Mouse (Mus musculus) left cerebral cortex, adult 9 months (tissue): ENCODE results near the gene Thoc6.

Experiments
- DNase-seq, 2 experiments: peaks; one replicate each; pipeline ENCODE4 v3.0.0; 2022; ENCODE audit warnings: low spot score in 2 of 2

Thoc6 gene

DNA sequence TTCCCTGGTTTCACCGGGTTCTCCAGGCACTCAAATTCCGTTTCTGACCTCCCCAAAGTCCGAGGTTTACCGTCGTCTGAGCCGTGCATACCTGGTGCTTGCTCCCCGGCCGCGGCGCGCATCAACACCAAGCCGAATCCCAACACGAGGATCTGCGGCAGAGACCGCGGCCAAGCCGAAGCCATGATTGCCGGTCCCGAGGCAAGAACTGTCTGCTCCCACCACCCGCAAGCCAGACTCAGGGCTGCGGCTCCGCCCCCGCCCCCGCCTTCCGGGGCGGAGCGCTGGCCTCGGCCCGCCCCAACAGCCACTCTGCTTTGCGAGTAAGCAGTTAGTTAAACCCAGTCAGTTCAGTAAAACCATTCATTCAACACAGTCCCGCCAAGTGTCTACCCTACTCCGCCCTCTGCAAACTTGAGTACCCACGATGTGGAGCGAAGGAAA is 3.6 kb upstream of the Thoc6 start, which contains the start of gene Tnfrsf12a:
Gene Tnfrsf12a (minus strand): TSS at position 233 of the 444 bp plus-strand sequence.
- peak in 1 of 2 experiments; percentile 72 for DNase-seq

- DNase-seq, result no peak
Observed at GRCm38 (mm10) chr17:23676473-23677031, 2.9 kb upstream of the Thoc6 start.

- no peak for DNase-seq
Observed at GRCm38 (mm10) chr17:23675564-23676281, 2.0 kb upstream of the Thoc6 start.

DNA sequence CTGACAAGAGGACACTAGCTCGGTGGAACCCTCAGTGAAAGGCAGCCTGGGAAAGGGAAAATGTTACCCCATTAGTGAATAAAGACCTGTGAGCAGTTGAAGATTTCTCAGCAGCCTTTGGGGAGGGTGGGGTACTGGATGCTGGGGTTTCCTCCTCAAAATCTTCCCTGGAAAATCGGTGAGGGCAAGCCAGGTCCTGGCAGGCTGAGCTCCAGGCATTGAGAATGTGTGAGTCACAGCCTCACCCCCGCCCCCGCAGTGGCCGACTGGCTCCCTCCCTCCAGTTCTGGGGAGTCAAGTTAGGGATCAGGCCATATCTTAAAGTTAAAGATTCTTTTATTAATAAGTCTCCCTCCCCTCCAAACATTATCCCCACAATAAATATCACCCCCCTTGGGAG is 1.4 kb upstream of the Thoc6 start:
- DNase-seq, result no peak

GRCm38 (mm10) chr17:23674271-23674952 is 730 bp upstream of the Thoc6 start:
- no peak for DNase-seq

GRCm38 (mm10) chr17:23672761-23673160 is 921 bp downstream of the Thoc6 start:
- no peak for DNase-seq

DNA sequence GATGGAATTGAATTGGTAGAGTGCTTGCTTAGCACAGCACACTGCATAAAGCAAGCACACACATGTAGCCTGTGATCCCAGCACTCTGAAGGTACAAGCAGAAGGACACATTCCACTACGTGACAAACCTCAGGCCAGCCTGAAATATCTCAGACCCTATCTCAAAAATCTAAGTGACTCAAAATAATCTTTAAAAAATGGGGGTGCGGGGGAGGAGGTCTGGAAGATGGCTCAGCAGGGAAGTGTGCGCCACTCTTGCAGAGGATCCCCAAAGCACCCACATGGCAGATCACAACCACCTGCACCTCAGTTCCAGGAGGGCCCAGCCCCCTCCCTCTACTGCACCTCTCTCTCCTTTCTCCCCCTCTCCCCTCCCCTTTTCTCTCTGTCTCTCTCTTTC is 2.2 kb downstream of the Thoc6 start:
- DNase-seq, result no peak

- no peak for DNase-seq
Observed at GRCm38 (mm10) chr17:23670516-23671074, 3.1 kb downstream of the Thoc6 start.

DNA sequence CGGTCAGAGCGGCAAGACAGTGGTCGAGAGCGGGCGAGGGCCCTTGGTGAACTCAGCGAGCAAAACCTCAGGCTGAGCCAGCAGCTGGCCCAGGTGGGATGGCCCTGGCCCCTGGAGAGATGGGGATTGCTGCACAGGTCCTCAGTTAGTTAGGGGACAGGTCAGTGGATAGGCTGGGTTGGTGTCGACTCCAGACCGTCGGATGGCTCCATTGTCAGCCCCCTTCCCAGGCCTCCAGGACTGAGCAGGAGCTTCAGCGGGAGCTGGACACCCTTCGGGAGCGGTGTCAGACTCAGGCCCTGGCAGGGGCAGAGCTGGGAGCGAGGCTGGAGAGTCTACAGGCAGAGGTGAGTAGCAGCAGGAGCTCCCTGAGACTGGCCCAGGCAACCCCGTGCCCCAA is 8.2 kb downstream of the Thoc6 start:
- no peak for DNase-seq

DNA sequence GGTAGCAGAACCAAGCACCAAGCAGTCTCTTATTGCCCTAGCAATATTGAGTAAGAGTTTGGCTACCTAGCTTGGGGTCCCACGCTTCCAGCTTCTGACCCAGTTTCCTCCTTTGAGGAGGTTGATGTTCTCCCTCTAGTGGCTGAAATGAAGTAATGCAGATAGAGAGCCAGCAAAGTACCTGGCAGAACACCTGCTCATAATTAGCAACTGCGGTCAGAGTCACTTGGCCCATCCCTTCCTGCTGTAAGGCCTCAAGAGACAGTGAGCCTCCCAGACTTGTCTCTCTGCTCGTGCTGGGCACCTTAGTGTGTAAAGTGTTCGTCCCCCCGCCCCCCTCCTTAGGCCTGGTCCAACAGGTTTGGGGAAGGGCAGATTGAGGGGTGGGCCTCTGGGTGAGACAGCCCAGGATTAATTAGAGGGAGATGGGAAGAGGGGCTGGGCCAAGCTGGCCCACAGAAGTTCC is 9.1 kb downstream of the Thoc6 start:
- DNase-seq, result no peak

GRCm38 (mm10) chr17:23661526-23661925 is 12.2 kb downstream of the Thoc6 start:
- no peak for DNase-seq

- no peak for DNase-seq
Observed at GRCm38 (mm10) chr17:23660876-23661200, 12.8 kb downstream of the Thoc6 start.

DNA sequence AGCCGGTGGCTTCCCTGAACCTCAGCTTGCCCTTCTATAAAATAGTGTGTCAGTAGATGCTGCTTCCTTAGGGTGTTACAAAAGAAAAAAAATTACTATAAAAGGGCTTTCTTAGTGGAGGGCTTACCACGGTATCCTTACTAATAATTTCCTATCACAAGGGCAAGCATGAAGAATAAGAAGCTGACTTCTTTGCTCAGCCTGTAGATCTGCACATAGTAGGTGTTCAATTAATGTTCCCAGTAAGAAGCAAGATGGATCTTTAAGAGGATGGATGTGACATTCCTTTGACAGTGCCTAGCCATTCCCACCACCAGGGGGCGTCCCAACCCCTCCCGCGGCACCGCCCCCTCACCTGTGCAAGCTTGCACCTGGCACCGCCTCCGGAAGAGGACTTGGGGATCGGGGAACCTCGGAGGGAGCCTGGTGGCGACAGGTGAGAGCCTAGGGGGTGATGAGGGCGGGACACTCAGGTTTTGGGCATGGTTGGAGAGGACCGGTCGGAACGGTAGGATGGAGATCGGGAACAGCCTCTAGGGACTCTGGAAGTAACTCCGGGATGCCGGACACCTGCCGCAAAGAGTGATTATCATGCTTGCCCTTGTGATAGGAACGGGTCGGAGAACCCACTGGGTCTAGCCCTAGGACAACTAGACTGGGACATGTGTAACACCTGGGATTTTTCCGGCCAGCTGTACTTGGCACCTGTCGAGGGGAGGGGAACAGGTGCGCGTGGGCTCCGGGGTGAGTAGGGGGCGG is 13.4 kb downstream of the Thoc6 start, which contains the start of gene Bicdl2:
Gene Bicdl2 (plus strand): TSS at position 390 of the 759 bp plus-strand sequence.
- no peak for DNase-seq

- no peak for DNase-seq
Observed at GRCm38 (mm10) chr17:23658450-23658849, 15.2 kb downstream of the Thoc6 start.

- DNase-seq, result no peak
Observed at GRCm38 (mm10) chr17:23654410-23654809, 19.3 kb downstream of the Thoc6 start.

DNA sequence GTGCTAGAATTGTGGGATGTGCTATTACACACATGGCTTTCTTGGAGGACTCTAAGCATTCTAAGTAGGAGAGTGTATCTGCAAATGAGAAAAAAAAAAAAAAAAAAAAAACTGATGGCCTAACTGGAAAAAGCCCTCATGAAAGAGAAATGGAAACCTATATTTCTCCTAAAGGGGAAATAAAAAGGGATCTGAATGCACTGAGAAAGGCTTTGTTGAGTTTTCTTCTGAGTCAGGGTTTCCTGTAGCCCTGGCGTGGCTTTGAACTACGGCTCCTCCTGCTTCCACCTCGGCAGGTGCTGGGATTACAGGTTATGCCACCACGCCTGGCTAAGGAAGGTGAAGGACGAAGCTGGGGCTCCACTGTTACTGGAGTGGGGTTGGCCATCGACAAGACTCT is 19.7 kb downstream of the Thoc6 start:
- DNase-seq, result no peak

DNA sequence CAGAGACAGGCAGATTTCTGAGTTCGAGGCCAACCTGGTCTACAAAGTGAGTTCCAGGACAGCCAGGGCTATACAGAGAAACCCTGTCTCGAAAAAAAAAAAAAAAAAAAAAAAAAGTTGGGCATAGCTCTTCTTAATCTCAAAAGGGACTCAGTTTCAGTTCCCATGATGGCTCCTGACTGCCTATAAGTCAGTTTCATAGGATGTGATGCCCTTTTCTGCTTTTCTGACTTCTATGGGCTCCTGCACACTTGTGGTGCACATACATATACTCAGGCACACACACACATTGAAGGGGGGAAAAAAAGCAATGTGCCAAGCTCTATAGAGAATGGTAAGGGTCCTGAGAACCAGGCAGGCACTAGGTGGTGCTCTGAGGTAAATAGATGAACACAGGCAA is 20.4 kb downstream of the Thoc6 start:
- DNase-seq, result no peak

- DNase-seq, result no peak
Observed at GRCm38 (mm10) chr17:23651363-23651762, 22.3 kb downstream of the Thoc6 start.

- no peak for DNase-seq
Observed at GRCm38 (mm10) chr17:23645894-23646293, 27.8 kb downstream of the Thoc6 start.

- DNase-seq, result no peak
Observed at GRCm38 (mm10) chr17:23644613-23645495, 28.8 kb downstream of the Thoc6 start, which contains the start of gene Mmp25. TSS of gene Mmp25 (minus strand) at chr17:23645277.

DNA sequence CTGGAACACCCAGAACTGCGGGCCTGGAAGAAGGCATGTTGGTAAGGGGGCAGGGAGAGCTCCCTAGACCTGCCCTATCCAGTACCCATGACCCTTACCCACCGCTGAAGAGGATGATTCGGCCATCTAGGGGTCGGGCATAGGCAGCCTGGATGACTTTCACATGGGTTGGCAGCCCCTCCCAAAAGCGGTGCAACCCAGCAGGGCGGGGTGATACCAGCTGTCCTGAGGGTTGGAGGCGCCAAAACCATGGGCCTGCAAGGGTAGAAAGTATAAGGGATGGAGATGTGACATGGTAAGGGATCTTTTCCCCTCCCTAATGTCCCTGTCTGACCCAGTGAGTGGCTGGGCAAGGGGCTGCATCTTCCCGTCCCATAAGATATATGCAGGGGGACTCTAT is 42.4 kb downstream of the Thoc6 start:
- no peak for DNase-seq
